15 mouse cellular contexts compared by ENCODE assay signal in genomic region chr7:37814844-37815406, GRCm38 (mm10). TPM values are rescaled to one million over a fixed set of nuclear protein-coding genes. Genes with fewer than 3 reads are reported as not detected.
"Had no signal": no experiment of that assay in that cellular context is flagged by ENCODE, and none has a peak within 500 bp of the region (broad histone marks: within the 10 kb centered on the region; RNA-seq: fewer than 3 reads in every experiment).

No protein-coding gene starts in this region.

- DNase-seq: kidney, adult 18-20 months; kidney, postnatal 10 days; kidney, postnatal 4 days; lung, postnatal 36 days; midbrain, embryonic 14.5 days; spleen, adult 18-20 months; thymus, adult 18-20 months; thymus, postnatal 14 days had no signal

- H3K4me1 ChIP-seq: liver, embryonic 12.5 days; midbrain, embryonic 10.5 days; neural tube, embryonic 15.5 days had no signal

- H3K9me3 ChIP-seq: limb, embryonic 10.5 days; liver, embryonic 12.5 days; midbrain, embryonic 10.5 days; neural tube, embryonic 15.5 days had no signal

- H3K4me3 ChIP-seq: layer of hippocampus, adult 2 months; limb, embryonic 10.5 days; liver, embryonic 12.5 days; midbrain, embryonic 10.5 days; myocyte; neural tube, embryonic 15.5 days had no signal

- H3K27ac ChIP-seq: layer of hippocampus, adult 2 months; limb, embryonic 10.5 days; liver, embryonic 12.5 days; midbrain, embryonic 10.5 days; neural tube, embryonic 15.5 days had no signal

- H3K4me2 ChIP-seq: liver, embryonic 12.5 days; neural tube, embryonic 15.5 days had no signal

- ATAC-seq: liver, embryonic 12.5 days had no signal

- H3K9ac ChIP-seq: liver, embryonic 12.5 days; neural tube, embryonic 15.5 days had no signal

- H3K36me3 ChIP-seq: limb, embryonic 10.5 days; liver, embryonic 12.5 days; midbrain, embryonic 10.5 days; neural tube, embryonic 15.5 days had no signal

- H3K27me3 ChIP-seq: liver, embryonic 12.5 days; neural tube, embryonic 15.5 days had no signal

RNA-seq across cellular contexts. Expression of gene Zfp536, which starts 41.5 kb away (rescaled TPM):
- total RNA-seq: megakaryocyte progenitor cell, adult 5-6 weeks had no signal
- polyA plus RNA-seq: myocyte had no signal
